Mouse (Mus musculus): Measurements from ENCODE around the gene Atg14.

GRCm38 (mm10) chr14:47574721-47575120 lies 4.3 kb upstream of the Atg14 start:
- TF ChIP-seq CTCF (IDR thresholded peaks at IDR 0.05; ENCODE audit: borderline replicate concordance, control insufficient read depth, extremely low read depth, insufficient read depth, low read length, poor library complexity): no peak
- TF ChIP-seq POLR2A (IDR thresholded peaks at IDR 0.05; ENCODE audit: control insufficient read depth, extremely low read depth, insufficient read depth, low read length, poor library complexity): no peak
